Mouse (Mus musculus) embryonic facial prominence, embryonic 15.5 days (tissue): ENCODE measurements around the gene Hs3st1. TPM values are rescaled to one million over a fixed set of nuclear protein-coding genes. Genes with fewer than 3 reads are reported as not detected.

Experiments
- ATAC-seq: fragments of 200-750 bp; cut with Nextera tagmentation; 2 replicates; pipeline ENCODE4 v1.8.0; 2017; ENCODE audit warnings: low read depth, moderate TSS enrichment; ENCODE audit not compliant: insufficient number of reproducible peaks, low FRiP score, low TSS enrichment
- H3K27ac ChIP-seq: fragments of 300-500 bp; sonication (generic); replicated peaks from 2 replicates; pipeline ENCODE4 v1.5.1; 2015; ENCODE audit warnings: mild to moderate bottlenecking, inconsistent platforms
- H3K27me3 ChIP-seq: fragments of 300-500 bp; sonication (generic); 2 replicates; pipeline ENCODE4 v1.6.1; 2015; ENCODE audit warnings: inconsistent platforms
- H3K36me3 ChIP-seq: fragments of 300-500 bp; sonication (generic); 2 replicates; pipeline ENCODE4 v1.6.1; 2015; ENCODE audit warnings: mild to moderate bottlenecking, inconsistent platforms
- H3K4me1 ChIP-seq: fragments of 300-500 bp; sonication (generic); 2 replicates; pipeline ENCODE4 v1.6.1; 2015; ENCODE audit warnings: inconsistent platforms
- H3K4me2 ChIP-seq: fragments of 300-500 bp; sonication (generic); replicated peaks from 2 replicates; pipeline ENCODE4 v1.6.1; 2015; ENCODE audit warnings: mild to moderate bottlenecking, inconsistent platforms
- H3K4me3 ChIP-seq: fragments of 300-500 bp; sonication (generic); replicated peaks from 2 replicates; pipeline ENCODE4 v1.5.1; 2015; ENCODE audit warnings: mild to moderate bottlenecking, inconsistent platforms
- H3K9ac ChIP-seq: fragments of 300-500 bp; sonication (generic); 2 replicates; pipeline ENCODE4 v1.6.1; 2015; ENCODE audit warnings: inconsistent platforms
- H3K9me3 ChIP-seq: fragments of 300-500 bp; sonication (generic); replicated peaks from 2 replicates; pipeline ENCODE4 v1.6.1; 2016; ENCODE audit warnings: inconsistent platforms
- WGBS: fragments of 180-500 bp; shearing (Covaris S2); methylation state at CpG from one replicate; pipeline ENCODE4 v1.1.7; 2015; 5-methylcytosine and 5-hydroxymethylcytosine counted together
- polyA plus RNA-seq: library from polyadenylated mRNA; unstranded; fragments of >200 nt; fragmentation: Nextera tagmentation; extraction: Ambion mirVana; gene quantifications from 2 replicates; pipeline ENCODE4 v1.2.1, GENCODE M21; 2015

Gene Hs3st1
- polyA plus RNA-seq, 1 experiment from 2014 or later, result 22.1 TPM

GRCm38 (mm10) chr5:39733013-39733749 is 22.1 kb downstream of the Hs3st1 start:
- H3K27ac ChIP-seq, result no peak overlapping the region
- no peak overlapping the region for H3K4me2 ChIP-seq
- no peaks in the 10 kb centered on the region for H3K36me3 ChIP-seq
- 52% methylated on average over 5 of the region's 5 CpGs for WGBS
- H3K4me3 ChIP-seq, result no peak overlapping the region
- H3K9ac ChIP-seq, result no peak overlapping the region
- no peaks in the 10 kb centered on the region for H3K4me1 ChIP-seq
- H3K9me3 ChIP-seq, result no peaks in the 10 kb centered on the region
- H3K27me3 ChIP-seq, result no peaks in the 10 kb centered on the region
- no peak for ATAC-seq

DNA sequence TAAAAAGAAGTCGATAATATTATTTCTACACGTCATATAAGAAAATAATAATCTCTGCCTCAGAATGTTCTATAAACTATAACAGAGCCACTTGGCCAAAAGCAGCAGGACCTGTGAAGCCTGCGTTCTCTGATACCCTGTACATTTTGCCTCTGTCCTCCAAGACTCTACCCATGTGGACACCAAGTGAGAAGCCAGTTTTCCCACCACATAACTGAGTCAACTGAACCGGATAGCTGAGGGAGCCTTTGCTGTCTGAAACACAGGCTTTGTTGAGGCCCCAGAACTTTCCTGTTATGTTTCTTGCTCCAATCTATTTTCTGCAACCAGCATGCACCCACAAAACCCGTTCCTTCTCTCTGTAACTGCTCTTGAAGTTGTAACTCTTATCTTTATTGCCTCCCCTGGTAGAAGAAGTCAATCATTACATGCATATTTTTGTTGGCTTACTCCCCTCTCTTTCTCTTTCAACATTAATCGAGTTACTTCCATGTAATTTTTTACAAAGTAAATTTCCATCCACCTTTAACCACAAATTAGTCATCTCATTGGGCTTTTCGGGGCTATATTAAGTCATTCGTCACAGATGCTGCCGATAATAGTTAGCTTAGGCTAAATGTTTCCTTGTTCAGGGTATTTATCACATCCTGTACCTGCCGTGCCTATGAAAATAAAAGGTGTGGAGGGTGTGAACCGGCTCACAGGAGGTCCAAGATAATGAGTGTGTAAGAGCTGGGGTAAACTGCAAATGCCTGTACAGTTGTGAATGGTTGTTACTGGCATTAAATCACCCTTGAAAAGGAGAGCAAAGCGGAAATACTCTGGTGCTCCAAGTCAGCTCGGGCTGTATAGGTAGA is 39.4 kb downstream of the Hs3st1 start:
- H3K36me3 ChIP-seq, result no peaks in the 10 kb centered on the region
- H3K9ac ChIP-seq, result no peak overlapping the region
- no peak for ATAC-seq
- H3K4me3 ChIP-seq, result no peak overlapping the region
- 64% methylated on average over 13 of the region's 13 CpGs for WGBS
- no peaks in the 10 kb centered on the region for H3K4me1 ChIP-seq
- no peak overlapping the region for H3K27ac ChIP-seq
- H3K4me2 ChIP-seq, result no peak overlapping the region
- H3K9me3 ChIP-seq, result no peaks in the 10 kb centered on the region
- no peaks in the 10 kb centered on the region for H3K27me3 ChIP-seq

- H3K4me1 ChIP-seq, result no peaks in the 10 kb centered on the region
- no peak overlapping the region for H3K9ac ChIP-seq
- no peak for ATAC-seq
- WGBS, result 76% methylated on average over 5 of the region's 5 CpGs
- H3K4me3 ChIP-seq, result no peak overlapping the region
- H3K36me3 ChIP-seq, result no peaks in the 10 kb centered on the region
- H3K9me3 ChIP-seq, result no peaks in the 10 kb centered on the region
- H3K27ac ChIP-seq, result no peak overlapping the region
- H3K27me3 ChIP-seq, result no peaks in the 10 kb centered on the region
- no peak overlapping the region for H3K4me2 ChIP-seq
Observed at GRCm38 (mm10) chr5:39715193-39715592, 40.1 kb downstream of the Hs3st1 start.

- Histone ChIP-seq H3K4me1 (no peaks in the 10 kb centered on the region), H3K4me2 (no peak overlapping the region), H3K27me3 (no peaks in the 10 kb centered on the region), H3K9me3 (no peaks in the 10 kb centered on the region), H3K9ac (no peak overlapping the region), H3K36me3 (no peaks in the 10 kb centered on the region), H3K4me3 (no peak overlapping the region), H3K27ac (no peak overlapping the region)
- ATAC-seq, result no peak
- WGBS, result 69% methylated on average over 3 of the region's 3 CpGs
Observed at GRCm38 (mm10) chr5:39705539-39705938, 49.7 kb downstream of the Hs3st1 start.

- H3K9me3 ChIP-seq, result no peaks in the 10 kb centered on the region
Observed at GRCm38 (mm10) chr5:39660826-39661225, 94.4 kb downstream of the Hs3st1 start.

GRCm38 (mm10) chr5:39659417-39659816 is 95.9 kb downstream of the Hs3st1 start:
- Histone ChIP-seq H3K4me3 (no peak overlapping the region), H3K27me3 (no peaks in the 10 kb centered on the region), H3K27ac (no peak overlapping the region), H3K9me3 (no peaks in the 10 kb centered on the region), H3K36me3 (no peaks in the 10 kb centered on the region), H3K4me2 (no peak overlapping the region), H3K9ac (no peak overlapping the region), H3K4me1 (no peaks in the 10 kb centered on the region)
- ATAC-seq, result no peak
- 59% methylated on average over 2 of the region's 2 CpGs for WGBS

More at GRCm38 (mm10) chr5:39660826-39661225, 94.4 kb downstream of the Hs3st1 start:
- Histone ChIP-seq H3K9ac (no peak overlapping the region), H3K36me3 (no peaks in the 10 kb centered on the region), H3K4me1 (no peaks in the 10 kb centered on the region), H3K4me2 (no peak overlapping the region), H3K27ac (no peak overlapping the region), H3K4me3 (no peak overlapping the region), H3K27me3 (no peaks in the 10 kb centered on the region)
- no peak for ATAC-seq
- WGBS, result 91% methylated on average over 4 of the region's 4 CpGs

DNA sequence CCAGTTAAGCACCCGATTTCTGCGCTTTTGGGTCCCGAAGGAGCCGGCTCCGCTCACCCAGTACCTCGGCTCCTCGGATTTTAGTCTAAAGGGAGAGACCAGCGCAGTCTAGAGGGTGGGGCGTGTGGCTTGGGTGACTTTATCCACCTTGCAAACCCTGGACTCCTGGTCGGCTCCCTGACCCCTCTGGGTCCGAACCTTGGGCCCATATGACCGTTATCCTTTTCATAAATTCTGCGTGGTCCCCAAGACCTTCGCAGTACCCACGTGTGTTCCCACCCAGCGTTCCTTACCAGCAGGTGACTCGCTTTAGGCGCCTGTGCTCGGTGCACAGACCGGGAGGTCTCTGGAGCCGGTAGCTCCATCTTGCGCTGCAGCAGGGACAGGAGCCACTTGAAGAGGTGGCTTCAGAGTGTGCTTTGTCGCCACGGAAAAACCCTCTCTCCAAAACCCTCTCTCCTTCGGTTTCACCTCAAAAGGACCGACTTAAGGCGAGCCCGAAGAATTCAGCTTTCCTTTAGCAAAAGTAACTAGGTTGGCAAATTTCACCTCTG is 110.4 kb downstream of the Hs3st1 start:
- H3K27me3 ChIP-seq, result peaks cover 16% of the 10 kb centered on the region

GRCm38 (mm10) chr5:39643924-39644826 is 111.1 kb downstream of the Hs3st1 start:
- Histone ChIP-seq H3K27me3 (peaks cover 16% of the 10 kb centered on the region), H3K4me3 (peak overlapping the region; percentile 71), H3K9ac (peak overlapping the region; percentile 66), H3K4me2 (peak overlapping the region; percentile 95), H3K27ac (no peak overlapping the region), H3K36me3 (no peaks in the 10 kb centered on the region), H3K9me3 (no peaks in the 10 kb centered on the region), H3K4me1 (peaks cover 22% of the 10 kb centered on the region; the same call in 1 of the 2 replicates)
- WGBS, result under 1% methylated on average over 56 of the region's 56 CpGs
- peak; percentile 91 for ATAC-seq

More for the DNA sequence above, 110.4 kb downstream of the Hs3st1 start:
- H3K36me3 ChIP-seq, result no peaks in the 10 kb centered on the region
- H3K4me1 ChIP-seq, result peaks cover 22% of the 10 kb centered on the region; the same call in 1 of the 2 replicates
- H3K27ac ChIP-seq, result no peak overlapping the region
- peak overlapping the region; percentile 31 for H3K9ac ChIP-seq
- peak overlapping the region; percentile 95 for H3K4me2 ChIP-seq
- WGBS, result under 1% methylated on average over 28 of the region's 28 CpGs
- H3K9me3 ChIP-seq, result no peaks in the 10 kb centered on the region
- peak; percentile 74; the same call in 1 of the 2 replicates for ATAC-seq
- H3K4me3 ChIP-seq, result peak overlapping the region; percentile 71

GRCm38 (mm10) chr5:39643260-39643923 is 111.9 kb downstream of the Hs3st1 start:
- H3K4me3 ChIP-seq, result peak overlapping the region; percentile 71
- no peaks in the 10 kb centered on the region for H3K36me3 ChIP-seq
- no peak for ATAC-seq
- WGBS, result under 1% methylated on average over 22 of the region's 22 CpGs
- H3K4me1 ChIP-seq, result peaks cover 22% of the 10 kb centered on the region; the same call in 1 of the 2 replicates
- H3K27me3 ChIP-seq, result peaks cover 16% of the 10 kb centered on the region
- H3K9ac ChIP-seq, result 0 out of 2 replicates have a peak overlapping the region, but pooled peaks have one; percentile 1
- peak overlapping the region; percentile 95 for H3K4me2 ChIP-seq
- H3K9me3 ChIP-seq, result no peaks in the 10 kb centered on the region
- H3K27ac ChIP-seq, result no peak overlapping the region

DNA sequence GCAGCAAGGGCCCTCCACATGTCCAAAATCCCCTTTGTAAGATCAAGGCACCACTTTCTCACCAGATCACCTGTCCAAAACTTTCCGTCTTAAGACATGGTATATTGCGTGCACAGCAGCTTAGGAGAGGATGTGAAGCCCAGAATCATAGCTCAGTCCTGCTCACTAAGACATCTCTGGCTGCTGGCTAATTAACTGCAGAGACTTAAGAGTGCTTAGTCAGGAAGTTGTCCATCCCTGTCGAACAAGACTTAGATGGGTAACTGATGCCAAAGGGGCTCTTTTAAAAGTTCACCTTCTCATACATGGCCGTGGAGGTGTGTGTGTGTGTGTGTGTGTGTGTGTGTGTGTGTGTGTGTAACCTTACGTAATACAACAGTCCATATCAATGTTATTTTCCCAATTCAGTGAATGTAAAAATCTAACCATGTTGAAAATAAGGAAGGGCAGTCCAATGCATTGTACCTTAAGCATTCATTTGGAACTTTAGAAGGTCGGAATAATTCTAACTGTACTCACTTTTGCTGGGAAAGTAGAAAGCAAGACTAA is 113.0 kb downstream of the Hs3st1 start:
- no peak for ATAC-seq
- 60% methylated on average over 6 of the region's 6 CpGs for WGBS
- peaks cover 16% of the 10 kb centered on the region for H3K27me3 ChIP-seq
- no peak overlapping the region for H3K9ac ChIP-seq
- peak overlapping the region; percentile 71 for H3K4me3 ChIP-seq
- no peaks in the 10 kb centered on the region for H3K9me3 ChIP-seq
- H3K36me3 ChIP-seq, result no peaks in the 10 kb centered on the region
- H3K4me2 ChIP-seq, result no peak overlapping the region
- peaks cover 22% of the 10 kb centered on the region; the same call in 1 of the 2 replicates for H3K4me1 ChIP-seq
- H3K27ac ChIP-seq, result no peak overlapping the region
